Mouse (Mus musculus) T-cell, adult 2 months (primary cell): ENCODE measurements around the gene Blcap.

Source experiments
- DNase-seq: peaks from one replicate; pipeline ENCODE4 v3.0.0; 2022; ENCODE audit warnings: low spot score

The Blcap gene

DNA sequence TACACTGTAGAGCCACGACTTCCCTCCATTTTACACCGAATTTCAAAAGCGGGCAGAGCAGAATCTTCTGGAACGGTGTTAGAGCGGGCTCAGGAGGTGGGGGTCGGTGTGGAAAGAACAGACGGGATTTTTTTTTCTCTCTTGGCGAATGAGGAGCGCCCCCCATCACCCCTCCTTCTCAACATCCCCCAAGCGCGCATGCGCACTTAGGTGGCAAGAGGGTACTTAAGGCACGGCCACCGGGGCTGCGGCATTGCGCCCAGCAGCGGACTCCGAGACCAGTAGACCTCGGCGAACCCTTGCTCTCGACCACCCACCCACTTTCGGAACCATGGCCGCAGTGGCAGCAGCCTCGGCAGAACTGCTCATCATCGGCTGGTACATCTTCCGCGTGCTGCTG, 11.2 kb downstream of the Blcap start, which contains the start of gene Nnat:
Nnat (plus strand) TSS at position 221 of the 400 bp plus-strand sequence.
- DNase-seq = no peak

- DNase-seq = no peak
Observed at GRCm38 (mm10) chr2:157559440-157559839, 11.6 kb downstream of the Blcap start.

DNA sequence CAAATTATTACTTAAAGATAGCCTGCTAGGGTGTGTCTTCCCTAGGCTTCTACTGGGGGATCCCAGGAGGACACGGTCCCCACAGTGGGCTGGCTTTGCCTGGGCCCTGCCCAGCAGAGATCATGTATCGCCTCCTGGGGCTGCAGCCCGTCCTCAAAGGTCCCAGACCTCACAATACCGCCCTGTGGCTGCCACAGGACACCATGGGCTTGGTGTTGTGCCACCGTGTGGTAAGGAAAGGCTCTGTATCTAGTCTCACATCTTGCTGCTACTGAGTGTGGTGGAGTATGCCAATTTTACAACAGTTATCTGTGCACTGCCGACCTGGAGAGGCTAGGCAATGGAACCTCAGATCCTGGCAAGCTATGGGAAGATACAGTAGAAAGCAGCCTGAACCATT, 12.6 kb downstream of the Blcap start:
- DNase-seq = no peak

DNA sequence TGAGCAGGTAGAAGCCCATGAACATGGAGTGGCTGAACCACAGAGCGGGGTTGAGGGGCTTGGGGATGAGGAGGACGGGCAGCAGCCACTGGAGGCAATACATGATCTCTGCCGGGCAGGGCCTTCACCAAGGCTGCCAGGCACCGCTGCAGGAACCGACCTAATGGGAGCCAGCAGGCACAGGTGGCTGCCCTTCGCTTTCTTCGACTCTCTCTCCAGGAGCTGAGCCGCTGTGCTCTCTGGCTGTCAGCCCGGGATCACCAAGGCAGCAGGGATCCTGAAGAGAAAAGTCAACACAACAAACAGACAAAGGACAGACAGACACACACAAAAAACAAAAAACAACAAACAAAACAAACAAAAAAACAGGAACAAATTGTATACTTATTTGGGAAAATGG, 13.0 kb downstream of the Blcap start:
- DNase-seq = no peak

- DNase-seq = no peak
Observed at GRCm38 (mm10) chr2:157556074-157556698, 14.9 kb downstream of the Blcap start.

GRCm38 (mm10) chr2:157552158-157552886, 18.8 kb downstream of the Blcap start:
- no peak for DNase-seq

GRCm38 (mm10) chr2:157550292-157550691, 20.8 kb downstream of the Blcap start:
- no peak for DNase-seq

- no peak for DNase-seq
Observed at GRCm38 (mm10) chr2:157546686-157547085, 24.4 kb downstream of the Blcap start.

DNA sequence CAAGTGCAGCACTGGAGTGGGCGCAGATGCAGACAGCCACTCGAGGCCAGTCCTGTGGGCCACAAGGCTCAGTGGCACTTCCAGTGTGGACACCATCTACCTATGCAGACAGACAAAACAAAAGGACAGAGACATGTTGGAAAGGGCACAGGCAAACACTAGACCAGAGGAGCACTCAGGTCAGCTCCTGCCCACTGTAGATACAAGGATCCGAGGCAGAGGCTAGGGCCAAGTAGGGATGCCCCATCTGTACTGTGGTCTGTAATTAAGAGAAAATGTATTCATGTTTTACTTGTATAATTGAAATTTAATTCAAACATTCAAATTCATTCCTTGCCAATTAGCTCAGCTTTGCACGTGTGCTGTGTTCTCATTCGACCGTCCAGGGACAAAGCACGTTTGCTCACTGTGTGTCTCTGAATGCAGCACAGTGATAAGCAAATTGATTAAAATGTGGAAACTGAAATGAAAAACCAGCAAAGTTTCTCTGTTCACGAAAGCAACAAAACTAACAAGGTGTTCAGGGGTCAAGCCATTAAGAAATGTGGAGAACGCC, 26.7 kb downstream of the Blcap start:
- DNase-seq = no peak

DNA sequence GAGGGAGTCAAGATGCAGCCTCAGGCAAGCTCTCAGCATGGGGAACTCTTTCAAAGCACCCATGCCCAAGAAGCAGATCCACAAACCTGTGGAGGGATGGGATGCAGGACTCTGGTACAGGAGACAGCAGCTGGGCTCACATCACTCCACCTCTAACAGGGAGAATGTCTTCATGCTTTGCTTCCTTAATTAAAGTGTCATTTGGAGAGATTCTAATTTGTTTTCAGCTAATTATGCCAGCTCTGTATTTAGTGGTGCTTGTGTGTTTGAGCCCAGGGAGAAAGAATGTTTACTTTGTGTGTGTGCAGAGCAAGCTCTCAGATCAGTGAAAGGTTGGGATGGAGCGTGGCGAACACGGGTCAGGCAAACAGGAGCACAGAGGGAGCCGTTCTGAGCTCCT, 28.7 kb downstream of the Blcap start:
- no peak for DNase-seq

GRCm38 (mm10) chr2:157541631-157542030, 29.4 kb downstream of the Blcap start:
- no peak for DNase-seq

DNA sequence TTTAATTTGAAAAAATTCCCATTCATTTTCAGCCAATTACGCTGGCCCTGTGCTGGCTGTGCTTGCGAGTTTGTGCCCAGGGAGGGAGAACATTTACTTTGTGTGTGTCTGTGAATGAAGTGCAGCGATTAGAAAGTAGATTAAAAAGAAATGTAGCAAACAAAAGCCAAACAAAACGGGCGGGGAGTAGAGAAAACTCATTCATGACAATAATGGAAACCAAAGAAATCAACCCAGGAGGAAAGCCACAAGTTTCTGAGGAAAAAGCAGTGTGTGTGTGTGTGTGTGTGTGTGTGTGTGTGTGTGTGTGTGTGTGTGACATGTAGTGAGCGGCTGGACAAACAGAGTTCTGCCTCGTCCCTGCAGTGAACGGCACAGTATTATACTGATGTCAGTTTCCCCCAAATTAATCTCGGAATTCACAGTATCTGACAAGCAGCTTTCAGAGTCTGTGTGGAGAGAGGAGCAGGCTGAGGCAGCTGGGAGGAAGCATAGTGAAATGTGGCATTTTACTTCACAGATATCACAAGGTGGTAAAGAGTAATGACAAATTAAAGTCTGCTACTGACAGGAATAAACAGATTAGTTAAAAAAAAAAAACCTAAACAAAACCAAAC, 30.0 kb downstream of the Blcap start:
- DNase-seq = no peak

GRCm38 (mm10) chr2:157540073-157540952, 30.8 kb downstream of the Blcap start:
- no peak for DNase-seq

GRCm38 (mm10) chr2:157537118-157537517, 34.0 kb downstream of the Blcap start:
- no peak for DNase-seq

DNA sequence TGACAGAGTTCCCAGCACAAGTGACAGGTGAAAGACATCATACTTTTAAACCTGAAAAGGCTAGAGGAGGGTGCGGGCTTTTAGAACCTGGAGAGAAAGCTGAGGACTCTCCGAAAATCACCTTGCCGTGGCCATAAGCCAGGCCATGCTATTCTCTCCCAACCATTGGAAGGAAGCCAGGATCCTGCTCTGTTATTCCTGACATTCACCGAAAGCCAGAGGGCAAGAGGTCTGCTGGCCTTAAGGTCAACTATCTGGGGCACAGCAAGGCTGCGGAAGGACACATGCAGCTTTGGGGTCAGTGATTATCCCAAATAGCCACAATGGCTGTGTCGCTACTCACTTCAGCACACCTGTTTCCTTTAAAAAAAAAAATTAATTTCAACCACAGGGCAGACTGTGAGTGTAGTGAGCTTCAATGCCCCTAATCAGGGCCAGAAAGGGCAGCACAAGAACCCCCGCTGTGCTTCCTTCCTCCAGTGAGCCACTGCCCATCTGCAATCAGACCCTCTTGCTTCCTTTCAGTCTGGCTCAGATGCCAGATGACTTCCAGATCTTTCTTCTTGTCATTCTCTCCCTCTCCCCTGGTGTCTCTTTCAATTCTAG, 34.5 kb downstream of the Blcap start:
- no peak for DNase-seq

- no peak for DNase-seq
Observed at GRCm38 (mm10) chr2:157534163-157534562, 36.9 kb downstream of the Blcap start.

DNA sequence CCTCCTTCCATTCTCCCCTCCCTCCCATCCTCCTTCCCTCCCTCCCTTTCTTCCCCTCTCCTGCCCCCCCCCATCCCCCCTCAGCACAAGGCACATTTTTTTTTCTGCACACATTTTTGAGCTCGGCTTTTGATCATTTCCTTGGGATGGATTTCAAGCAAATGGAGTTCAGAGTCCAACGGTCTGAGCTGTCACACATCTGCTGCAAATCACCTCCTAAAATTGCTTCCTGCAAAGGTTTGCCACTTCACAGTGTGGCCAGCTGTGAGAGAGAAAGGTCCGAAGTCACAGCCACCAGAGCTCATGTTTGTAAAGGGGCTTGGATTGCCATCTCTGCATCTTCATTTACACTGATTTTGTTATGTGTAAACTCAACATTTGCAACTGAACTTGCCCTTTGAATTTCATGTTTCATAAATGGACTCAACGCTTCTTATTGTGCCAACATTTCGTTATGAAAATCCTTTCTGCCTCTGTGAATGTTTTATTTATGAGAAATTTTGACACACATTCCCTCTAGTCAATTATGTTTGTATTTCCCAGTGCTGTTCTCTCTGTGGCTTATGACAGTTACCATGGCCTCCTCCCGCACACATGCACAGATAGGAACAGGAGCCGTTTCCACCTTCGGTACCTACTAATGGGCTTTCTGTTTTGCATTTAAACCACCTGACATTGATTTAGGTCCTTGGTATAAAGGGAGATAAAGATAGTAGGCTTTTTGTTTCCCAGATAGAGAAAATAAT, 39.2 kb downstream of the Blcap start:
- no peak for DNase-seq

GRCm38 (mm10) chr2:157530056-157530955, 40.8 kb downstream of the Blcap start:
- no peak for DNase-seq

DNA sequence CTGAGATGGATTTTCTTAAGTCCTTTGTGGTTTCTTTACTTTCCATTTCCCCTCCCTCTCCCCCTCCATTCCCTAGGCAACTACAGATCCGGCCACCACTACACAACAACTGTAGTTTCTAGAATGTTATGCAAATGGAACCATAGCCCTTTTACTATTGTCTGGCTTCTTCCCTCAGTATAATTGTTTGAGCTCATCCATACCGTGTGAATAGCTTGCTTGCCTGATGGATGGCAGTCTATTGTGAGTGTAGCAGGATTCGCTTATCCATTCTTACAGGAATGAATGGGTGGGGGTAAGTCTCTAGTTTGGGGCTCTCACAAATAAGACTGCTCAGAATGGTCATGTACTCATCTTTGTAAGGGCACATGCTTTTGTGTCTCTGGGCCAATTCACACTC, 48.5 kb downstream of the Blcap start:
- DNase-seq = no peak

GRCm38 (mm10) chr2:157520496-157520895, 50.6 kb downstream of the Blcap start:
- DNase-seq = no peak
